Mouse (Mus musculus) megakaryocyte-erythroid progenitor cell, adult 5-6 weeks (primary cell): ENCODE data around the gene Cst6. TPM values are rescaled to one million over a fixed set of nuclear protein-coding genes. Genes with fewer than 3 reads are reported as not detected.
"Not testable (repeated sequence)": the region's sequence is repeated elsewhere in the genome, so short reads cannot be mapped to it uniquely, and the experiment has no call there.

Experiments used
- ATAC-seq: replicated peaks from 2 replicates; pipeline ENCODE4 v1.8.0; 2016; ENCODE audit warnings: mild to moderate bottlenecking, inconsistent platforms; ENCODE audit not compliant: severe bottlenecking, poor library complexity, low FRiP score, low TSS enrichment
- total RNA-seq, 2 experiments: library from RNA; stranded (forward) in 1 of 2; stranded (reverse) in 1 of 2; fragments of 200-1000, 215-1000 nt in 1 of 2; fragments of >200 nt in 1 of 2; fragmentation: Nextera tagmentation in 1 of 2; gene quantifications; 2 replicates each; pipeline ENCODE4 v1.2.3; 2014 to 2017

The Cst6 gene
- total RNA-seq (2014; fragmentation: Nextera tagmentation) (not detected in 2 replicates), total RNA-seq (2017) (not detected in 2 replicates)

DNA sequence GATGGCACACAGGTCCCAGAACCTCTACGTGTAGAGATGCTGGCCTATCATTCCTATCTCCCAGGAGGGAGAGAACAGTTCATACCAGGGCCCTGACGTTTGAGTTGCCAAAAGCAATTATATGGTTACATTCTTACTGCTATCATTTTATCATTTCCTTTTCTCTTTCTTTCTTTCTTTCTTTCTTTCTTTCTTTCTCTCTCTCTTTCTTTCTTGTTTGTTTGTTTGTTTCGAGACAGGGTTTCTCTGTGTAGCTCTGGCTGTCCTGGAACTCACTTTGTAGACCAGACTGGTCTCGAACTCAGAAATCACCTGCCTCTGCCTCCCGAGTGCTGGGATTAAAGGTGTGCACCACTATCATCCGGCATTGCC lies at the start of gene Cst6:
TSS of gene Cst6 (minus strand) at position 73 of the 372 bp plus-strand sequence.
- not testable (repeated sequence) for ATAC-seq

DNA sequence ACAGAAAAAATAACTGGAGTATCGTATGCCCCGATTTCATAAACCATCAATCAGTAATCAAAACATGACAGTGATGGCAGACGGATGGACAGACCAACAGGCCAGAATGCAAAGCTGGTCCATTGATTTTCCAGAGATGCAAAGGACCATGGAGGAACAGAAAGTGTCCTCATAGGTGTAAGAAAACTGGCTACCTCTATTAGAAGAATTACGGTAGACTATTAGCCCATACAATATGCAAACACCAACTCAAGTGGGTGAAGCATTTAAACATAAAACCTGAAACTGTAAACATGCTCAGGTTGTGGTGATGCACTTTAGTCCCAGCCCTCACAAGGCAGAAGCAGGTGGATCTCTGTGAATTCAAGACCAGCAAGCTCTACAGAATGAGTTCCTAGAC lies 46.0 kb upstream of the Cst6 start:
- no peak for ATAC-seq

DNA sequence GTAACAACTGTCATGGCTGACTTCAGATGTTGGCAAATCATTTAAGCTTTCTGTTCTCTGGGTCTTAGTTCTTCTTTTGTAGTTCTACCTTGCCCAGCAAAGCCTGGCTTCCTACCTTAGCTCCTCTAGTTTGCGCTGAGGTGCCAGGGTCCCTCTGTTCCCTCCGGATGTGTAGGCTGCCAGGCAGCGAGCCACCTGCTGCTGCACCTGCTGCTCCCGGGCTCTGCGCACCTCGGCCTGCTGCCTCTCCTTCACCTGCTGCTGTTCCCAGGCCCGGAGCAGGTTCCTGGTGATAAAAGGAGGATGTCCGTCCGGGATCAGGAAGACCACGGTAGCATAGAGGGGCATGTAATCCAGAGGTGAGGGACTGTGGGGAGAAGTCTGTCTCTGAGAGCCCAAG lies 44.8 kb upstream of the Cst6 start:
- ATAC-seq = no peak

DNA sequence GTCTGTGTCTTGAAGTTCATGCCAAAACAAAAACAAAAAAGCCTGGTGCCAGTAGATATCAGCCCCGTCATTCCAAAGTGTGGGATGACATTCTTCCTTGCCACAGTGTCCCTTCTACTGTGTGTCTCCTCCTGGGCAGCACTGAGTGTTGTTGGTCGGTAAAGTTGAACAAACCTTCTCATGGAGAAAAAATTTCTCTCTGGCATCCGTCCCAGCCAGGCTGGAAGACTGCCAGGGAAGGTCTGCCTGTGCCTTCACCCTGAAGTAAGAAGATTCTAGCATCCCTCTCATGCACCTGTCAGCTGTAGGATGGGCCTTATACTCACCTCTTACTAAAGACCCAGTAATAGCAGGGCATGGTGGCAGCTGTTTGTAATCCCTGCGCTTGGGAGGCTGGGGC lies 43.5 kb upstream of the Cst6 start:
- no peak for ATAC-seq

DNA sequence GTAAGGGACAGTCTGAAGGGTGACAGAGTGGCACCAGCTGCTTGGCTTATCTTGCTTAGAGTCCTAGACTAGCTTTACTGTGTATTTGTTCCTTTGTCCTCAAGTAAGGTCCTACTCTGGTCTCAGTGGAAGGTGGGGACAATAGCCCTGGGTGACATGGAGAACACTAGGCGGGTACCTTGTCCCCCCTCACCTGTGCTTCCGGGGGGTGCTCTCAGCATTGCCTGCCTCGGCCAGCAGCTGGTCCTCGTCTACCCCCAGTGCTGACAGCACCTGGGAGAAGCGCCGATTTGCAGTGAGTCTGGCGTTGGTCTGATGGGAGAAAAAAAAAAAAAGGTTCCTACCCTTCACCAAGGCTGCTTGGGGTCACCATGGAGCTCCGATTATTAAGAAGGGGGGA lies 41.0 kb upstream of the Cst6 start:
- no peak for ATAC-seq

DNA sequence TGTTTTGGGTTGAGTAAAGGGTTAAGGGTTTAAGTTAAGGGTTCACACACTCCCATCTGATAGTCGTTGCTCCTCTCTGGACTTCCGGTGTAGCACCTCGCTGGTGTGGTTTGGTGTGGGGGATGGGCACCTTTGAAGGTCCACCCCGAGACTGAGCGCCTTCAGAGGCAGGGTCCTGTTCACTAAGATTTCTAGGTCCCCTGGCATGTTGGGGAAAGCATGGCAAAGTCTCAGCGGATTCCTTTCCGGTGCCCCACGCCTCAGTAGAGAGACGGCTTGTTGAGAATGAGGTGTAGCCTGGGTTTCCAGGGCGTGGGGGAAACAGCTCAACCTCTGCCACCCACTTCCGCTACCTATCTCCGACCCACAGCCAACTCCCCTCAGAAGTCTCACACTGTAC lies 40.3 kb upstream of the Cst6 start:
- peak; percentile 63 for ATAC-seq

DNA sequence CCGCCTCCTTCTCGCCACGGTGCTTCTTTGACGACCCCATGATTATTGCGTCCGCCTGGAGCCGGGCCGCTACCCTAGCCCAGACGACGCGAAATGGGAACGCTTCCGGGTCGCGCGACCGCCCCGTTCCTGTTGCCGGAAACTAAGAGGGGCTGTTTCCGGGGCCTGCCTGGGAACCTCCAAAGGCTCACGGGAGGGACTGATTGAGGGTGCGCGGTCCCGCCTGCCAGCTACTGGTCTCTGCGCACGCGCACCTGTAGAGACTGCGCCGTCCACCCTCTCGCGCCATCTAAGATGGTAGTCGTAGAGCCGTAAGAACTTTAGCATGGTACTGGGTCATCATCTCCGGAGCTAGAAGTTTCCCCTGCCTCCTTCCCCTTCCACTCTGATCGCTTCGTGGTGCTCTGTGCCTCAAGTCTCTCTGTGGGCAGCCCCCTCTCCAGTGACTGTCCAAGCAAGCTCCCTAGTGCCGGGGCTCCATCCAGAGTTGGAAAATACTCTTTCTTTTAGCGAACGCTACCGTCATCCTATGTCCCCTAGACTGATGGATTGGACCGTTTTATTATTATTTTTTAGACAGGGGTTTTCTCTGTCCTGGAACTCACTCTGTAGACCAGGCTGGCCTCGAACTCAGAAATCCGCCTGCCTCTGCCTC lies 39.3 kb upstream of the Cst6 start, which contains the start of gene Sart1:
TSS of gene Sart1 (minus strand) at position 116 of the 655 bp plus-strand sequence.
- peak; percentile 85 for ATAC-seq

DNA sequence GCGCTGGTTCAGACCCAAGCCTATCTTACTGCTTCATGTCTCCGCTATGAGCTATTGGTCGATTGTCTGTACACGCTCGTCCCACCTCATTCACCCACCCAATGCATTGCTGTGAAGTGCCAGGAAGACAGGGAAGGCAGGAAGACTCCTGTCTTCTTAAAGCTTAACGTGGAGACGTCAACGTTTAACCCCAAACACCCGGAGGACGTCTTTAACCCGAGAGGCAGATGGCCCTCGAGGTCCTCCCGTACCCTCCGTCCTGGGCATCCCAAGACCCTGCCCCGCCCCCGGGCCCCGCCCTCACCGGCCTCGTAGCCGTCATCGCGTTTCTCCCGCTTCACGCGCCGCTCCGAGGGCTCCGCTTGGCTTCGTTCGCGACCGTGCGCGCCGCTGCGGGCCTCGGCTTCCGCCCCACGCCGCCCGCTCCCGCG lies 38.7 kb upstream of the Cst6 start:
- no peak for ATAC-seq

DNA sequence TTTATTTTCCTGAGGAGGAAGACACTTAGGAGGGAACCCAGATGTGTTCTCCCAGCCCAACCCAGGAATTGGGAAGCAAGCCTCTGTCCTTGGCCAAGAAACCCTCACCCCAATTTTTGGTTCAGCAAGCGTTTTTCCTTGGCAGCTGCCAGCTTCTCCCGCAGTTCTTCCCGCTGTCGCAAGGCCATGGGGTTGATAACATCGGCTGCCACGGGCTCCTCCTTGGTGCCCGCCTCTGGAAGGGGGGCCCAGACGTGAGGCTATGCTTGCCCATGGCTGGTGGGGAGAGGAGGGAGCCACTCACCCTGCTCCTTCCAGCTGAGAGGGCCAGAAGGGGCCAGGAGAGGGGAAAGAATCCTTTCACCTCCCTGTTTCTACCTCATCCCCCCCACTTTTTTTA lies 35.3 kb upstream of the Cst6 start:
- no peak for ATAC-seq

DNA sequence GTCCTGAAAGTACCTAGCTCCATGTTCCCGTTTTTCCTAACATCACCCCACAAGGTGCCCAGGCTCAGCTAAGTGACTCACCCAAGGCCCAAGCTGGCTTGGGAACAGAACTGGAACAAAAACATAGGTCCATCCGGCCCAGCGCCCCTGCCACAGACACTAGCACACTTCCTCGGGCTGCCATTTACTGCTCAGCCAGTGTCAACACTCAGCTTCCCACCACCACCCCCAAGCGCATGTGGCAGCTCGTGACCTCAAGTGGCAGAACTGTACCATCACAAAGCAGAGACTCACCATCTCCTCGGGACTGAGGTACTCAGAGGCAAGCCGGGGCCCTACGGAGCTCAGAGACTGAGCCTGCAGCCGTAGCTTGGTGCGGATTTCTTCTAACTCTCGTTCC lies 34.0 kb upstream of the Cst6 start:
- ATAC-seq = no peak

DNA sequence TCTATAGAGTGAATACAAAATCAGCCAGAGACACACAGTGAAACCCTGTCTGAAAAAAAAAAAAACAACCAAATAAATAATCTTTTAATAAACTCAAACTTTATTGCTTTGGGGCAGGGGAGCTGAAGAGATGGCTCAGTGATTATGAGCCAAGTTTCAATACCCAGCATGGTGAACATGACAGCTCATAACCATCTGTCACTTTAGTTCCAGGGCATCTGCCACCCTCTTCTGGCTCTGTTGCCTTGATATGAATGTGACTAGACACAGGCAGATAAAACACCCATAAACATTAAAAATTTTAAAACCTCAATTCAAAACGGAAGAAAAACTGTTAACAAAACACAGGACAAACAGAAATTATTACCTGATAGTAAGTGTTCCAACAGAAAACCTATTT lies 28.1 kb upstream of the Cst6 start:
- ATAC-seq = no peak

DNA sequence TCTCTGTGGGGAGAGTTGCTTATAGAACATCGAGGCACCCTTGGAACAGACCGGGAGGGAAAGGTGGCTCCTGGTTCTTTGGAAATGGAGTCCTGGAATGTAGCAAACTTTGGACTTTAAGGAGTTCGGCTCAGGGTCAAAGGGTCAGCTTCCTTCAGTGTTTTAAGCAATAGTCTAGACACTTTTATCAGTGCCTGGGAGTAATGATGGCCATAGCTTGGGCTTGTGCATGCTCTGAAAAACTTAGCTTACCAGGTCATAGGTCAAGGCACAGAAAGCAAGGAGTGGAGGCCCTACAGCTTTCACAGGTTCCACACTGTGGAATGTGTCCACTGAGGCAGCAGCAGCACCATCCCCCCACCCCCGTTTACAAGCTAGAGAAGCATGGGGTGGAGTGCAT lies 25.4 kb upstream of the Cst6 start:
- no peak for ATAC-seq

DNA sequence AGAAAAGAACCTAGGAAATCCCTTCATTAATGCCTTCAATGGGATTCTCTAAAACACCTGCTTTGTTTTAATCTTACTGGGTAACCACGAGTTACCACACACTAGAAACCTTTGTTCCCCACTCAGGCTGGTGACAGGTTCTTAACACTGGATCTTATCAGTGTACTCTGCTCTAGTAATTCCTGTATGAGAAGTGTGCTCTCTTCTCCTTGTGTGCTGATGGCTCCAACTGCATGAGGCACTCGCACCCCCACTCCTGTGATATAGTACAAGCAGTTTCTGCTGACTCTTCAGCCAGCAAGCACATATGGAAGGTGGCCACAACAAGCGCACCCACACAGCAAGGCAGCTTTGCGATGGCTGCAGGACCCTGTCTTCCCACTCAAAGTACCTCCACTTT lies 24.8 kb upstream of the Cst6 start:
- ATAC-seq = no peak

DNA sequence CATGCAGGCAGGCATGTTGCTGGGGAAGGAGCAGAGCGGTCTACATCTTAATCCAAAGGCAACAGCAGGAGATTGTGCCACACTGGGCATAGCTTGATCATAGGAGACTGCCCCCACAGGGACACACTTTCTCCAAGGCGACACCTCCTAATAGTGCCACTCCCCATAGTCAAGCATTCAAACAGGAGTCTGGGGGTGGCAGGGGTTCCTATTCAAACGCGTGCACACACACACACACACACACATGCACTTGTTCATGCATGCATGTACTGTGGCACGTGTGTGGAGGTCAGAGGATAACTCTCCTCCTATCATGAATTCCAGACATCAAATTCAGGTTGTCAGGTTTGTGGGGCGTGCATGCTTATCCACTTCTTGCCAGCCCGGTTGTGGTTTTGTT lies 23.4 kb upstream of the Cst6 start:
- ATAC-seq = no peak

DNA sequence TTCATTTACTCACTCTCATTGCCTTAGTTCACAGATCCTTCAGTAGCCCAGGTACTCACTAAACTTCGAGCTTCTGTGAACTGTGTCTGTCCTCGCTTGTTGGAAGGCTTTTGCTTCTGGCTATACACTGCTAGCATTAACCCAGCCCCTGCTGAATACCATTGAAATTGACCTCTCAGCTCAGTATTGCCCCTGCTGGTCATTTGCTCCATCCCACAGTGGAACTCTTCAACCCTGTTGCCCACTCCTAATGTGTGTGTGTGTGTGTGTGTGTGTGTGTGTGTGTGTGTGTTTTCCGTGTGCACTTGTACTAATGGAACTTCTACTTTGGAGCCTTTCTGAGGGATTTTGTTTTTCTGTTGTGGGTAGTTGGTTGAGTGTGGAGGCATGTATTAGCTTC lies 21.6 kb upstream of the Cst6 start:
- no peak for ATAC-seq

DNA sequence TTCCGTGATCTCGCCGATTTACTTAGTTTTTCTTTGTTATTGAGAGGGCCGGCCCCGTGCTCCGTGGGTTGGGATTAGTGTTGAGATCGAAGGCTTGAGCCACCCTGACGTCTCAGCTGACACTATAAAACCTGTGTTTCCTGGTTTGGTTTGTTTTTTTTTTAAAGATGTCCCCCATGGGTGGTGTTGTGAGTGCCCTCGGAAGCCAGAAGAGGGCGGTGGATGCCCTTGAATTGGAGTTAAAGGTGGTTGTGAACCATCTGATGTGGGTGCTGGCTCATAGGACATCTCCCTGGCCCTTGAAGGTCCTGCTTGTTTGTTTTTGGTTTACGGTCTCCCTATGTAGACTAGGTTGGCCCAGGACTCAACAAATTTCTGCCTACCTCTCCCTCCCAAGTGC lies 18.1 kb upstream of the Cst6 start:
- ATAC-seq = no peak

DNA sequence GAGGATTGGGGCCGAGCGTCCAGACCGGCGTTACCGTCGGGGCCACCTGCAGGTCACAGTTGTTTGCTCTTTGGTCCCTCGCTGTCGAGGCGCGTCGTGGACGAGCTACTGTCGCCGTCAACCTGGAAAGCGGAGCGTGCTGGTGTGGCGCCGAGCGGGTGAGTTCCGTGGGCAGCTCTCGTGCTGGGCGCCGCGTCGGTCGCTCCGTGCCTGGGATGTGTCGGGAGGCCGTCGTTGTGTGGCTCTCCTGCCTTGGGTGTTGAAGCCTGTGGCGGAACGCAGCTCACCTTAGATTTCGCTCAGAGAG lies 17.6 kb upstream of the Cst6 start, which contains the start of gene Banf1:
TSS of gene Banf1 (minus strand) at position 116 of the 307 bp plus-strand sequence.
- ATAC-seq = peak; percentile 25

DNA sequence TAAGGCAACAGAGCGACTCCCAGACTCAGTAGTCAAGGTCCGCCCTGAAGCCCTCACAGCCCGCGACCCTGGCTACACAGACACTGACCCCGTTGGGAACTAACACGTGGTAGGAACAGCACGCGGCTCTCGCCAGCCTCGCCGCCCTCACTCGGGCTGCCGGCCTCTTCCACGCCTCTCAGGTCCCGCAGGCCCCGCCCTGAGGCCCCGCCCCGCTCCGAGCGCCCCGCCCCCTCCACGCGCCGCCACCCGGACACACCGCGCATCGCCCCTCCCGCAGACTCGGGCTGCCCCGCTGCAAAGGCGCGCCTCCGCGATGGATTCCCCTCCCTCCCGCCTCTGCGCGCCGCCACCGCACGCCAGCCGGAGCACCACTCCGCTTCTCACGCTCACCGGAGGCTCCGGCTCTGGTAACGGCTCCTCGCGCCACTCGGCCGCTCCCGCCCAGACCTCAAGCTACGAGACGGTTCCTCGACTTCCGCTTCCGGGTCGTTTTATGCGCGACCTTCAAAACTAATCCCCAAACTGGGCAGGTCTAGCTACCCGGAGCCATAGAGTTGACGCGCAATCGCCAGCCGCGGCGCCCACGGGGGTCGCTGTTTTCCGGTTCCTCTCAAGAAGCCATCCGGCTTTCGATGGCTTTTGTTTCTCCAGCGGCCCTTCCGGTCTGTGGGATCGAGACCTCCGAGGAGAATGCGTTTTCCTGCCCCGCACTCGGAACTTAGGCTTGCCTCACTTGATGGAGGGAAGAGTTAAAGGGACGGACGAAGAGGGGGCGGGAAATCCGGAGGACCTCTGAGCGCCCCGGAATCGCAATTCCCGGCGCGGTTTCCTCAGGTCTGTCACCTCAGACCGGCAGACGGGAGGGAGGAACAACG lies 17.0 kb upstream of the Cst6 start, which contains the start of gene Eif1ad:
TSS of gene Eif1ad (plus strand) at position 567 of the 878 bp plus-strand sequence.
- peak; percentile 79 for ATAC-seq

DNA sequence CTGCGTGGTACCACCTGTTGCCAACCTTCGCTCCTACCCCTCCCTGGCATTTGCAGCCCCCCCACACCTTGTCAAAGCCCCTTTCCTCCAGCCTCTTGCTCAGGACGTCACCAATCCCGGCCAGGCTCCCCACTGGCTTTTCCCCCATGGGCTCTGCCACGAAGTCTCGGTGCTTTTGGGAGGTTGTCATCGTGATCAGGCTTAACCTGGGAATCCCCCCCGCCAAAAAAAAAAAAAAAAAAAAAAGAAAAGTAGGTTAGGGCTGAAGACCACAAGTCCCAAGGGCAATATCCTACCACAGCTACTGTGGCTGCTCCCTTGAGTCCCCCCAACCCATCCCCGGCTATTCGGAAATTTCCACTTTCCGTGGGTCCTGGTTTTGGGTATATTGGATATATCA lies 16.4 kb upstream of the Cst6 start:
- no peak for ATAC-seq

DNA sequence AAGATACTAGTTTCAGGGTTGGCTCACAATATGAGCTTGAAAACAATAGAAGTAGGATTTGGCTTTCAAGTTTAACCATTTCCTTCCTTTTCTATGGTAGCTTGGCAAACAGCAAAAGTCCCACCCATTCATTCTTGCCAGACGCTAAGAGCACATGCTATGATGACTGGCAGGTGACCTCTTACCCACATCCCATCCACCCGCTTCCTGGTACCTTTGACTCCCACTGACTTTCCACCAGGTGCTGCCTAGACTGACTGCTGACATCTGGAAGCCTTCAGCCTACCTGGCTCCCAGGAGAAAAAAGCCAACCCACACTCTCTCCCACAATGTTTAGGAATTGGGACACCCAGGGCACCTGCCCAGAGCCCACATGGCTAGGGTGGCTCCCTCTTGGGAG lies 14.8 kb upstream of the Cst6 start:
- no peak for ATAC-seq

DNA sequence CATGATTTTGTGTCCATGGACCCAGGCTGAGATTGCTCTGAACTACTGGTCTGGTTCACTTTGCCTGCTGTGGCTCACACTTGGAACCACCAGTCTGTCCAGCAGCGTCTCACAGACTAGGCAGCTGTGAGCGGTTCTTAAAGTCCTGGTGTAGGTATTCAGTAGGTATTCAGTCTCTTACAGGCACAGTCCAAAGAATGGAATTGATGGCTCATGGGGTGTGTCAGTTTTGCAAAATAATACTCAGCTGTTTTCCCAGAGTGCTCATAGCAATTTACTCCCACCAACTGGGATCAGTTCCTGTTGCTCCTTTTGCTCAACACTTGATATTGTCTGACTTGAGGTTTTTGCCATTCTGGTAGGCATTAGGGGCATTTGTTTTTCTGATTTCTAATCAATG lies 12.8 kb upstream of the Cst6 start:
- no peak for ATAC-seq
